Mouse (Mus musculus) layer of hippocampus, adult 2 months (tissue): ENCODE data around the gene Csf2. TPM values are rescaled to one million over a fixed set of nuclear protein-coding genes. Genes with fewer than 3 reads are reported as not detected.
"Not testable (repeated sequence)": the region's sequence is repeated elsewhere in the genome, so short reads cannot be mapped to it uniquely, and the experiment has no call there.

Experiments
- DNase-seq, 2 experiments: peaks; one replicate each; pipeline ENCODE4 v3.0.0; 2022; ENCODE audit warnings: low spot score in 2 of 2
- H3K27ac ChIP-seq: fragments of 200-600 bp; 2 replicates; pipeline ENCODE4 v1.8.1; 2022
- H3K4me3 ChIP-seq: fragments of 200-600 bp; 2 replicates; pipeline ENCODE4 v1.8.1; 2022; ENCODE audit warnings: mild to moderate bottlenecking
- CTCF ChIP-seq: fragments of 200-600 bp; conservative IDR thresholded peaks from 2 replicates; pipeline ENCODE4 v1.8.1; 2022; ENCODE audit warnings: antibody characterized with exemption, mild to moderate bottlenecking, moderate library complexity
- long read RNA-seq, 2 experiments: library from polyadenylated mRNA; stranded (forward); transcript quantifications; one replicate each; pipeline ENCODE4 v2.0.0; 2021; ENCODE audit warnings: borderline mapping rate in 2 of 2
- total RNA-seq, 2 experiments: library from RNA; stranded (reverse); gene quantifications; 2 replicates each; pipeline ENCODE4 v1.2.3; 2021

The Csf2 gene
- not detected for total RNA-seq
- long read RNA-seq, experiment 1, result 0 reads
- long read RNA-seq, experiment 2, result 0 reads

GRCm38 (mm10) chr11:54248940-54249717, at the start of gene Csf2:
Gene Csf2 (minus strand): TSS chr11:54249667.
- no peak for DNase-seq
- no peak within 1 kb of the TSS for H3K4me3 ChIP-seq
- no peak for TF ChIP-seq CTCF
- no peak within 1 kb of the TSS for H3K27ac ChIP-seq

GRCm38 (mm10) chr11:54298777-54299176, 49.3 kb upstream of the Csf2 start:
- no peak overlapping the region for H3K4me3 ChIP-seq
- DNase-seq, result no peak
- TF ChIP-seq CTCF, result peak; percentile 50
- no peak overlapping the region for H3K27ac ChIP-seq

GRCm38 (mm10) chr11:54297471-54297870, 48.0 kb upstream of the Csf2 start:
- not testable (repeated sequence) for H3K27ac ChIP-seq, DNase-seq, H3K4me3 ChIP-seq

GRCm38 (mm10) chr11:54296734-54297133, 47.3 kb upstream of the Csf2 start:
- no peak overlapping the region for H3K4me3 ChIP-seq
- H3K27ac ChIP-seq, result no peak overlapping the region
- TF ChIP-seq CTCF, result no peak
- no peak for DNase-seq

- Histone ChIP-seq H3K27ac (no peak overlapping the region), H3K4me3 (no peak overlapping the region)
- no peak for DNase-seq
- TF ChIP-seq CTCF, result no peak
Measured at GRCm38 (mm10) chr11:54295971-54296370, 46.5 kb upstream of the Csf2 start.

- no peak overlapping the region for H3K4me3 ChIP-seq
- H3K27ac ChIP-seq, result no peak overlapping the region
- TF ChIP-seq CTCF, result no peak
- no peak for DNase-seq
Measured at GRCm38 (mm10) chr11:54293980-54294807, 44.7 kb upstream of the Csf2 start.

- TF ChIP-seq CTCF, result no peak
Measured at GRCm38 (mm10) chr11:54292163-54292562, 42.7 kb upstream of the Csf2 start.

GRCm38 (mm10) chr11:54287821-54288453, 38.5 kb upstream of the Csf2 start:
- DNase-seq, result no peak
- Histone ChIP-seq H3K27ac (no peak overlapping the region), H3K4me3 (no peak overlapping the region)
- TF ChIP-seq CTCF, result no peak

More at GRCm38 (mm10) chr11:54292163-54292562, 42.7 kb upstream of the Csf2 start:
- H3K27ac ChIP-seq, result no peak overlapping the region
- DNase-seq, result no peak
- H3K4me3 ChIP-seq, result no peak overlapping the region

GRCm38 (mm10) chr11:54271437-54271949, 22.0 kb upstream of the Csf2 start:
- TF ChIP-seq CTCF, result no peak
- H3K4me3 ChIP-seq, result no peak overlapping the region
- H3K27ac ChIP-seq, result no peak overlapping the region
- DNase-seq, result no peak

- Histone ChIP-seq H3K27ac (no peak overlapping the region), H3K4me3 (no peak overlapping the region)
- TF ChIP-seq CTCF, result no peak
- no peak for DNase-seq
Measured at GRCm38 (mm10) chr11:54269191-54269896, 19.9 kb upstream of the Csf2 start.

- no peak for TF ChIP-seq CTCF
- Histone ChIP-seq H3K4me3 (no peak within 1 kb of the TSS), H3K27ac (no peak within 1 kb of the TSS)
- DNase-seq, result no peak
Measured at GRCm38 (mm10) chr11:54267177-54267576, 17.7 kb upstream of the Csf2 start, which contains the start of gene Il3. Gene Il3 (minus strand): TSS chr11:54267277.

GRCm38 (mm10) chr11:54264542-54264941, 15.1 kb upstream of the Csf2 start:
- Histone ChIP-seq H3K4me3 (no peak overlapping the region), H3K27ac (no peak overlapping the region)

More at GRCm38 (mm10) chr11:54264542-54264941, 15.1 kb upstream of the Csf2 start:
- peak; percentile 14 to 68 for DNase-seq
- peak; percentile 97 for TF ChIP-seq CTCF
